Mouse (Mus musculus): ENCODE data around the gene Cdh20.

DNA sequence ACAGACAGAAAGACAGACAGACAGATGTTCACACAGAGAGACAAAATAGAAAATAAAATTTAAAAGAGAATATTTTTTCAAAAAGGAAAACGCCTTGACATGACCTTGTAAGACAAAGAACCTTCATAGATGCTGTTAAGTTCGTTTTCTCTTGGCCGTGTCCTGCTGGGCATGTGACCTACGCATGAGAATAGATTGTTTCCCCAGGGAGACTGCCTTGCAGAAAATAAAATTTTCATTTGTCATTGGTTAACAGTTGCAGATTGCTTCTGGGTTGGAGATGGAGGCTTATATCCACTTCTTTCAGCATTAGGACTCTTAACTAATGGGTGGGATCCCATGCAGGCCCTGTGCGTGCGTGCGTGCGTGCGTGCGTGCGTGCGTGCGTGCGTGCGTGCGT lies 219.2 kb downstream of the Cdh20 start:
- no peak for TF ChIP-seq POLR2A (IDR thresholded peaks at IDR 0.05; ENCODE audit: low read depth, low read length)
- TF ChIP-seq CTCF (conservative IDR thresholded peaks at IDR 0.05; ENCODE audit: insufficient read depth, insufficient read length, low read depth, low read length) = no peak

All from kidney, adult 2 months (tissue).